Mouse (Mus musculus) CH12.LX (cell line): ENCODE results near the gene Nf1. TPM values are rescaled to one million over a fixed set of nuclear protein-coding genes. Genes with fewer than 3 reads are reported as not detected.

Experiments used
- DNase-seq: peaks from one replicate; pipeline ENCODE4 v3.0.0-alpha.2; 2013; ENCODE audit errors: extremely low read depth
- H3K27ac ChIP-seq: 2 replicates; pipeline ENCODE4 v1.5.1; 2012; ENCODE audit warnings: low read depth, mild to moderate bottlenecking, control low read depth, moderate library complexity; ENCODE audit not compliant: insufficient read depth
- H3K27me3 ChIP-seq: replicated peaks from 2 replicates; pipeline ENCODE3; 2012; ENCODE audit warnings: inconsistent platforms
- H3K36me3 ChIP-seq, 2 experiments: replicated peaks in 1 of 2; 2 replicates each; pipeline versions ENCODE3 to v1.6.1; 2012; ENCODE audit warnings: inconsistent platforms in 1 of 2, low read length in 1 of 2, mild to moderate bottlenecking in 1 of 2, mixed read lengths in 1 of 2, moderate library complexity in 1 of 2; ENCODE audit not compliant: control insufficient read depth in 1 of 2, insufficient read depth in 1 of 2
- H3K4me1 ChIP-seq, 2 experiments: 2 replicates each; pipeline ENCODE4 v1.6.1; 2012; ENCODE audit warnings: inconsistent platforms in 1 of 2, moderate library complexity in 1 of 2; ENCODE audit not compliant: insufficient read depth in 2 of 2, control insufficient read depth in 1 of 2
- H3K4me2 ChIP-seq: 2 replicates; pipeline ENCODE4 v1.6.1; 2012; ENCODE audit warnings: low read depth, mild to moderate bottlenecking, control low read depth; ENCODE audit not compliant: poor library complexity, insufficient read depth, severe bottlenecking
- H3K4me3 ChIP-seq, 3 experiments: fragments of 150-350 bp in 1 of 3; sonication (generic) in 1 of 3; replicated peaks in 1 of 3; 2 replicates each; pipeline versions ENCODE3 to v1.5.1; 2011 to 2012; ENCODE audit warnings: low read depth in 2 of 3, low read length in 2 of 3, mild to moderate bottlenecking in 2 of 3, moderate library complexity in 2 of 3, control low read depth in 1 of 3, improper control_type of control experiment in 1 of 3, inconsistent platforms in 1 of 3, mixed read lengths in 1 of 3; ENCODE audit not compliant: poor library complexity in 1 of 3
- H3K79me2 ChIP-seq: replicated peaks from 2 replicates; pipeline ENCODE4 v1.6.1; 2012; ENCODE audit warnings: mild to moderate bottlenecking, moderate library complexity; ENCODE audit not compliant: control insufficient read depth, poor library complexity, insufficient read depth, severe bottlenecking; ENCODE audit errors: extremely low read depth
- H3K9ac ChIP-seq: 2 replicates; pipeline ENCODE4 v1.6.1; 2012; ENCODE audit warnings: low read depth, mild to moderate bottlenecking, control low read depth, moderate library complexity; ENCODE audit not compliant: insufficient read depth
- H3K9me3 ChIP-seq: replicated peaks from 2 replicates; pipeline ENCODE3; 2012; ENCODE audit warnings: low read length, inconsistent platforms, mixed read lengths
- CHD2 ChIP-seq: IDR thresholded peaks from 2 replicates; pipeline ENCODE4 v1.6.1; 2011; ENCODE audit warnings: low read length, improper control_type of control experiment
- CTCF ChIP-seq, 2 experiments: IDR thresholded peaks in 1 of 2; conservative IDR thresholded peaks in 1 of 2; 2 replicates each; pipeline ENCODE4 v1.5.1; 2011 to 2012; ENCODE audit warnings: low read depth in 2 of 2, low read length in 2 of 2, improper control_type of control experiment in 1 of 2, inconsistent platforms in 1 of 2, mild to moderate bottlenecking in 1 of 2, moderate library complexity in 1 of 2
- E2F4 ChIP-seq: IDR thresholded peaks from 2 replicates; pipeline ENCODE4 v1.6.1; 2011; ENCODE audit warnings: low read depth, low read length, improper control_type of control experiment; ENCODE audit not compliant: insufficient replicate concordance
- ELF1 ChIP-seq: IDR thresholded peaks from 2 replicates; pipeline ENCODE4 v1.6.1; 2014; ENCODE audit warnings: low read depth, mild to moderate bottlenecking, inconsistent platforms, low read length, improper control_type of control experiment
- ETS1 ChIP-seq: conservative IDR thresholded peaks from 2 replicates; pipeline ENCODE4 v1.6.1; 2012; ENCODE audit warnings: low read depth, mild to moderate bottlenecking, inconsistent platforms, low read length, improper control_type of control experiment, moderate library complexity
- GABPA ChIP-seq: IDR thresholded peaks from 2 replicates; pipeline ENCODE4 v1.6.1; 2012; ENCODE audit warnings: low read depth, low read length, improper control_type of control experiment, inconsistent platforms; ENCODE audit not compliant: insufficient replicate concordance
- JUN ChIP-seq: IDR thresholded peaks from 2 replicates; pipeline ENCODE4 v1.6.1; 2011; ENCODE audit warnings: low read depth, mild to moderate bottlenecking, low read length, improper control_type of control experiment, moderate library complexity; ENCODE audit not compliant: insufficient read depth
- KAT2A ChIP-seq: IDR thresholded peaks from 2 replicates; pipeline ENCODE4 v1.6.1; 2012; ENCODE audit warnings: low read length, improper control_type of control experiment, inconsistent platforms; ENCODE audit not compliant: insufficient replicate concordance
- MAZ ChIP-seq: IDR thresholded peaks from 2 replicates; pipeline ENCODE4 v1.6.1; 2012; ENCODE audit warnings: low read depth, mild to moderate bottlenecking, inconsistent platforms, low read length, improper control_type of control experiment, moderate library complexity
- MXI1 ChIP-seq: IDR thresholded peaks from 2 replicates; pipeline ENCODE4 v1.6.1; 2011; ENCODE audit warnings: mild to moderate bottlenecking, low read depth, low read length, improper control_type of control experiment
- MYC ChIP-seq: IDR thresholded peaks from 2 replicates; pipeline ENCODE4 v1.6.1; 2011; ENCODE audit warnings: low read depth, mild to moderate bottlenecking, improper control_type of control experiment, low read length
- NELFE ChIP-seq: IDR thresholded peaks from 2 replicates; pipeline ENCODE4 v1.6.1; 2011; ENCODE audit warnings: low read depth, low read length, improper control_type of control experiment
- PAX5 ChIP-seq: IDR thresholded peaks from 2 replicates; pipeline ENCODE4 v1.6.1; 2012; ENCODE audit warnings: low read length, inconsistent platforms, mixed read lengths
- RAD21 ChIP-seq: IDR thresholded peaks from 2 replicates; pipeline ENCODE4 v1.6.1; 2011; ENCODE audit warnings: low read depth, mild to moderate bottlenecking, low read length, improper control_type of control experiment, moderate library complexity
- SIN3A ChIP-seq: IDR thresholded peaks from 2 replicates; pipeline ENCODE4 v1.6.1; 2012; ENCODE audit warnings: low read length, improper control_type of control experiment, inconsistent platforms
- SMC3 ChIP-seq: IDR thresholded peaks from 2 replicates; pipeline ENCODE4 v1.6.1; 2011; ENCODE audit warnings: low read depth, low read length, improper control_type of control experiment
- TCF12 ChIP-seq: IDR thresholded peaks from 2 replicates; pipeline ENCODE4 v1.6.1; 2014; ENCODE audit warnings: low read depth, mild to moderate bottlenecking, inconsistent platforms, low read length, improper control_type of control experiment
- UBTF ChIP-seq: IDR thresholded peaks from 2 replicates; pipeline ENCODE4 v1.6.1; 2012; ENCODE audit warnings: low read depth, mild to moderate bottlenecking, inconsistent platforms, low read length, improper control_type of control experiment, moderate library complexity
- USF1 ChIP-seq: IDR thresholded peaks from 2 replicates; pipeline ENCODE4 v1.6.1; 2014; ENCODE audit warnings: low read depth, mild to moderate bottlenecking, inconsistent platforms, low read length, improper control_type of control experiment
- ZC3H11A ChIP-seq: IDR thresholded peaks from 2 replicates; pipeline ENCODE4 v1.6.1; 2012; ENCODE audit warnings: low read depth, mild to moderate bottlenecking, inconsistent platforms, low read length, improper control_type of control experiment
- ZKSCAN1 ChIP-seq: IDR thresholded peaks from 2 replicates; pipeline ENCODE4 v1.6.1; 2012; ENCODE audit warnings: low read depth, inconsistent platforms, low read length, improper control_type of control experiment, borderline replicate concordance
- ZMIZ1 ChIP-seq: IDR thresholded peaks from 2 replicates; pipeline ENCODE4 v1.6.1; 2012; ENCODE audit warnings: low read depth, mild to moderate bottlenecking, inconsistent platforms, low read length, improper control_type of control experiment
- ZNF384 ChIP-seq: IDR thresholded peaks from 2 replicates; pipeline ENCODE4 v1.6.1; 2012; ENCODE audit warnings: low read depth, low read length, improper control_type of control experiment, inconsistent platforms
- dilution Hi-C: fragments of 300-500 bp; cut with MboI; formaldehyde crosslinking; loops from 2 replicates; pipeline ENCODE4 v1.14.3; 2020; ENCODE audit warnings: low sequenced_read_pairs; ENCODE audit not compliant: extremely low pct_unique_long_range_greater_than_20kb, extremely low pct_ligation_motif_present
- in situ Hi-C: fragments of 300-500 bp; cut with MboI; formaldehyde crosslinking; loops from 3 replicates; pipeline ENCODE4 v1.14.3; 2019; ENCODE audit warnings: low sequenced_read_pairs, low pct_ligation_motif_present, low pct_unique_long_range_greater_than_20kb, mixed read lengths
- polyA plus RNA-seq: library from polyadenylated mRNA; unstranded; fragments of >175 nt; gene quantifications from 2 replicates; pipeline ENCODE4 v1.2.1, GENCODE M21; 2012; ENCODE audit warnings: low read depth; ENCODE audit not compliant: insufficient read length
- total RNA-seq, 2 experiments: library from RNA; depleted of rRNA; stranded (reverse); fragments of 300-350 nt in 1 of 2; fragments of >200 nt in 1 of 2; gene quantifications; 2 replicates each; pipeline ENCODE4 v1.2.3; 2012 to 2014

The Nf1 gene
- total and polyA plus RNA-seq, 3 experiments = 7.3 to 19.5 (median 12.4) TPM

DNA sequence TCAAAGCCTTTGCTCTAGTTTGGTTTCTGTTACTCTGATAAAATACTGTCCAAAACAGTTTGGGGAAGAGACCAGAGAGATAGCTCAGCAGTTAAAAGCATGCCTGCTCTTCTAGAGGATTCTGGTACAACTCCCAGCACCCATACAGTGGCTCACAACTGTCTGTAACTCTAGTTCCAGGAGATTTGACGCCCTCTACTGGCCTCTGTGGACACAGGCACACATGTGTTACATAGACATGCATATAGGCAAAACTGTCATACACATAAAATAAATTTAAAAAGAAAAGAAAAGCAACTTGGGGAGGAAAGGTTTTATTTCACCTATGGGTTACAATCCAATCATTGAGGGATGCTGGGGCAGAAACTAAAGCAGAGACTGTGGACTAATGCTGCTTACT lies 227.5 kb downstream of the Nf1 start:
- no peak for DNase-seq
- Histone ChIP-seq H3K36me3 (peaks cover 42 to 79% of the 10 kb centered on the region in 2 experiments), H3K9ac (no peak overlapping the region), H3K79me2 (no peaks in the 10 kb centered on the region), H3K4me1 (peaks cover 5 to 39% of the 10 kb centered on the region in 2 experiments), H3K4me2 (no peak overlapping the region), H3K27ac (no peak overlapping the region), H3K9me3 (peaks cover 3% of the 10 kb centered on the region), H3K4me3 (no peak overlapping the region), H3K27me3 (no peaks in the 10 kb centered on the region)
- dilution Hi-C loops (no loop called here), in situ Hi-C loops (no loop called here)
- no peak for TF ChIP-seq ZMIZ1
- TF ChIP-seq RAD21 = peak; percentile 24
- no peak for TF ChIP-seq GABPA
- no peak for TF ChIP-seq USF1
- TF ChIP-seq SMC3 = peak; percentile 15; the same call in 1 of the 2 replicates
- TF ChIP-seq KAT2A = no peak
- TF ChIP-seq ELF1 = no peak
- no peak for TF ChIP-seq CHD2
- peak in 1 of 2 experiments; percentile 36; a peak in 2 of 4 replicates for TF ChIP-seq CTCF (conservative IDR thresholded peaks at IDR 0.05 in 1 of 2, IDR thresholded peaks at IDR 0.05 in 1 of 2; ENCODE audit: low read depth in 2 of 2, low read length in 2 of 2)
- TF ChIP-seq ETS1 = no peak
- no peak for TF ChIP-seq TCF12
- TF ChIP-seq UBTF = no peak
- TF ChIP-seq ZNF384 = no peak

DNA sequence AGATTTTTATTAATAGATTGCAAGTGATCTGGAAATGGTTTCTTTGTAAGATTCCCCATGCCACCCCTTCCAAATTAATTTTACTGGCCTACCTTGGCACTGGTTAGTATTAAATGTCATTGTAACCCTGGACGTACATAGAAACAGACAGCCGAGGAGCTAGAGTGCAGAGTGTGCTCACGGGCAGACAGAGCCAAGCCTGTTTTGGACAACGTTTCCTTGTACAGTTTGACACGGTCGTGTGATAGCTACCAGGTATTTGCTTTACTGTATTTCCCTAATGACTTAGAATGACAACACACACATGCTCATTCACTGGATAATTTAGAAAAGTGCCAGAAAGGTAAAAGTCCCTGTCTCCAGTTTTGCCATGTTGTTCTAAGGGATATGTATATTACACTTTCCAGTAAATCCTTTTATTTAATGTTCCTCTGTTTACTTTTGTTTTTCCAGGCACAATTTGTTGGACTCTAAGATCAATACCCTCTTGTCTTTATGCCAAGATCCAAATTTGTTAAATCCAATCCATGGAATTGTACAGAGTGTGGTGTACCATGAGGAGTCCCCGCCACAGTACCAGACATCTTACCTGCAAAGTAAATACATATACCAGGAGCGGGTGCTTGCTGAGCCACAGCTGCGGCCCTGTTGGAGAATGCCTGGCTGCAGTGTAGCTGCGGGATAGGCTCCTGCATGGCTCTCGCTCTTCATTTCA lies 228.9 kb downstream of the Nf1 start:
- Histone ChIP-seq H3K27ac (no peak overlapping the region), H3K4me3 (no peak overlapping the region), H3K36me3 (peaks cover 40 to 75% of the 10 kb centered on the region in 2 experiments), H3K4me1 (peaks cover 2 to 37% of the 10 kb centered on the region in 2 experiments; a peak in 3 of 4 replicates), H3K4me2 (no peak overlapping the region), H3K9ac (no peak overlapping the region), H3K27me3 (no peaks in the 10 kb centered on the region)
- in situ Hi-C loops = no loop called here
- no peak for DNase-seq
- TF ChIP-seq CTCF (conservative IDR thresholded peaks at IDR 0.05 in 1 of 2, IDR thresholded peaks at IDR 0.05 in 1 of 2; ENCODE audit: low read depth in 2 of 2, low read length in 2 of 2) (no peak), NELFE (no peak), ZKSCAN1 (no peak), MYC (no peak), ELF1 (no peak), SIN3A (no peak), USF1 (no peak), E2F4 (no peak), KAT2A (no peak), PAX5 (no peak), GABPA (no peak), ZC3H11A (no peak), JUN (no peak), ZMIZ1 (no peak), MAZ (no peak), MXI1 (no peak), ZNF384 (no peak), TCF12 (no peak)
- TF ChIP-seq, all 38 proteins: peak for 0
- dilution Hi-C loops = no loop called here
- peaks cover 3% of the 10 kb centered on the region for H3K9me3 ChIP-seq
- H3K79me2 ChIP-seq = no peaks in the 10 kb centered on the region; the same call in 1 of the 2 replicates
